Mouse (Mus musculus) hindbrain, embryonic 11.5 days (tissue): Measurements from ENCODE around the gene Als2. TPM values are rescaled to one million over a fixed set of nuclear protein-coding genes. Genes with fewer than 3 reads are reported as not detected.

Experiments used
- ATAC-seq: fragments of 200-750 bp; cut with Nextera tagmentation; 2 replicates; pipeline ENCODE4 v1.8.0; 2017; ENCODE audit warnings: mild to moderate bottlenecking, moderate TSS enrichment, moderate library complexity; ENCODE audit not compliant: low FRiP score
- DNase-seq: peaks from one replicate; pipeline ENCODE4 v3.0.0-alpha.2; 2015; ENCODE audit warnings: low spot score
- H3K27ac ChIP-seq: fragments of 300-500 bp; sonication (generic); 2 replicates; pipeline ENCODE4 v1.5.1; 2014; ENCODE audit warnings: mild to moderate bottlenecking, low read depth, low read length
- H3K27me3 ChIP-seq: fragments of 300-500 bp; sonication (generic); 2 replicates; pipeline ENCODE4 v1.6.1; 2014; ENCODE audit warnings: mild to moderate bottlenecking, low read length, moderate library complexity, mixed read lengths; ENCODE audit not compliant: control insufficient read depth, insufficient read depth
- H3K36me3 ChIP-seq: fragments of 300-500 bp; sonication (generic); 2 replicates; pipeline ENCODE4 v1.6.1; 2014; ENCODE audit warnings: mild to moderate bottlenecking, low read length, moderate library complexity, mixed read lengths; ENCODE audit not compliant: control insufficient read depth, insufficient read depth
- H3K4me1 ChIP-seq: fragments of 300-500 bp; sonication (generic); replicated peaks from 2 replicates; pipeline ENCODE4 v1.6.1; 2014; ENCODE audit warnings: low read length, mixed read lengths; ENCODE audit not compliant: control insufficient read depth, insufficient read depth
- H3K4me2 ChIP-seq: fragments of 300-500 bp; sonication (generic); replicated peaks from 2 replicates; pipeline ENCODE4 v1.6.1; 2014; ENCODE audit warnings: mild to moderate bottlenecking, low read depth, low read length
- H3K4me3 ChIP-seq: fragments of 300-500 bp; sonication (generic); 2 replicates; pipeline ENCODE4 v1.5.1; 2014; ENCODE audit warnings: low read depth, low read length
- H3K9ac ChIP-seq: fragments of 300-500 bp; sonication (generic); 2 replicates; pipeline ENCODE4 v1.6.1; 2014; ENCODE audit warnings: low read depth, low read length
- H3K9me3 ChIP-seq: fragments of 300-500 bp; sonication (generic); 2 replicates; pipeline ENCODE4 v1.6.1; 2016; ENCODE audit warnings: low read length; ENCODE audit not compliant: control insufficient read depth
- WGBS: fragments of 180-500 bp; shearing (Covaris S2); extraction: QIAGEN DNeasy Blood & Tissue Kit; methylation state at CpG from one replicate; pipeline ENCODE4 v1.1.7; 2014; 5-methylcytosine and 5-hydroxymethylcytosine counted together
- polyA plus RNA-seq: library from polyadenylated mRNA; unstranded; fragments of >200 nt; fragmentation: Nextera tagmentation; extraction: Ambion mirVana; gene quantifications from 2 replicates; pipeline ENCODE4 v1.2.1, GENCODE M21; 2014

Gene Als2
- polyA plus RNA-seq, 1 experiment from 2014 or later: 15.9 TPM

DNA sequence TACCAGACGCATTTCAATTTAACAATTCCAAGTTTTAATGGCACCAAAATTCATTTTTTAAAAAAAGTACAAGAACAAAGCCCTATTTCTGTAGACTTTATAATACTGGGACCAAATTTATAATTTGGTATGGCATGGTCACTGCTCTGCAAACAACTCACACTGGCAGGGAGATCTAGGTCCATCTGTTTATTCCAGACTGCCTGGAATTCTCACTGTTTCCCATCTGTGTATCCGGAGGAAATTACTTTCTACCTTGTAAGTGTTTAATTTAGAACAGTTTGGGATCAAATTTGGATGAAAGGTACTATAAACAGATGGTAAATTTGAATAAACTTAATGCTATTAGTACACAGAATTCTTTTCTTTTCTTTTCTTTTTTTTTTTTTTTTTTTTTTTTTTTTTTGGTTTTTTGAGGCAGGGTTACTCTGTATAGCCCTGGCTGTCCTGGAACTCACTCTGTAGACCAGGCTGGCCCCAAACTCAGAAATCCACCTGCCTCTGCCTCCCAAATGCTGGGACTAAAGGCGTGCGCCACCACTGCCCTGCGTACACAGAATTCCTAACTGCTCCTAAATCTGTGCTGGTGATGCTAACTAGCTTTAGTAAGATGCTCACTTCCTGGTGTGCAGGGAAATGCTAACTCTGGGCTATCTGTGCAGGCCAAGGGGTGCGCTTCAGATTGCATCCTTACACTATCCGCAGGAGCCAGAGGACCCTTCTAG is 14.8 kb downstream of the Als2 start:
- WGBS: 93% methylated on average over 7 of the region's 7 CpGs
- no peak overlapping the region for H3K9ac ChIP-seq
- H3K9me3 ChIP-seq: no peaks in the 10 kb centered on the region
- H3K4me2 ChIP-seq: no peak overlapping the region
- DNase-seq (no peak), ATAC-seq (no peak)
- H3K4me1 ChIP-seq: no peaks in the 10 kb centered on the region
- H3K27me3 ChIP-seq: no peaks in the 10 kb centered on the region
- no peak overlapping the region for H3K4me3 ChIP-seq
- H3K27ac ChIP-seq: no peak overlapping the region
- no peaks in the 10 kb centered on the region for H3K36me3 ChIP-seq

DNA sequence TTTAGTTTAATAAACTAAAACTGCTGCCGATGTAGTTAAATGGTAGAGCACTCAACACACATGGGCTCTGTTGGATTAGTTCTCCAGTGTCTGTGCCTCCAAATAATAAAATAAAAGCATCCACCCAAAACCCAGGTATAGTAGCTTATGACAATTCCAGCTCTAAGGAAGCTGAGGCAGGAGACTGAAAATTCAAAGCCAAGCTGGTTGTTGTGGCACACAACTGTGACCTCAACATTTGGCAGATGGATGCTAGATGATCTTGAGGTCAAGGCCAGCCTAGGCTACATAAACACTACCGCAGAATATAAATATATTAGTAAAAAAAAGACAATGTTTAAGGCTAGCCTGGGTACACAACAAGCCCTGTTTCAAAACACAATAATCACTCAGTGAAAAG is 15.4 kb downstream of the Als2 start:
- H3K4me1 ChIP-seq: no peaks in the 10 kb centered on the region
- no peak overlapping the region for H3K9ac ChIP-seq
- no peak overlapping the region for H3K4me2 ChIP-seq
- WGBS: 87% methylated on average over 2 of the region's 2 CpGs
- ATAC-seq (no peak), DNase-seq (no peak)
- H3K27me3 ChIP-seq: no peaks in the 10 kb centered on the region
- no peak overlapping the region for H3K4me3 ChIP-seq
- H3K9me3 ChIP-seq: no peaks in the 10 kb centered on the region
- no peak overlapping the region for H3K27ac ChIP-seq
- no peaks in the 10 kb centered on the region for H3K36me3 ChIP-seq

DNA sequence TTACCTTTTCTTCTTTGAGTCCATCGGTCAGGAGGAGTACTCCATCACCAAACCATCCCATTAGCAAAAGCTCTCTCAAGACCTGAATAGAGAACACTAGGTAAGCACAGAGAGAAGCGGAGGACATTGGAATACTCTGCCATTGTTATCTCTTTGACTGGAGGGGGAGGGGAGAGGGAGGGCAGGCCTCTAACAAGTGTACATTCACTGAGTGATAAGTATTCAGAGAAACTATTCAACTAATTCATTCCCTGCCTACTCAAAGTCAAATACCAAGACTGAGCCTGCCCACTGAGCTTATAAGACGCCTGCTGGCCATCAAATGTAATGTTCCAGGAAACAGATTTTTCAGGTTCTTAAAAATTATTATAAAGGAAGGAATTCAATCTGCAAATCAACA is 16.7 kb downstream of the Als2 start:
- ATAC-seq (no peak), DNase-seq (peak; percentile 9)
- no peak overlapping the region for H3K27ac ChIP-seq
- no peaks in the 10 kb centered on the region for H3K9me3 ChIP-seq
- no peak overlapping the region for H3K4me3 ChIP-seq
- no peaks in the 10 kb centered on the region for H3K4me1 ChIP-seq
- no peaks in the 10 kb centered on the region for H3K36me3 ChIP-seq
- H3K9ac ChIP-seq: no peak overlapping the region
- 62% methylated on average over 3 of the region's 3 CpGs for WGBS
- no peak overlapping the region for H3K4me2 ChIP-seq
- H3K27me3 ChIP-seq: no peaks in the 10 kb centered on the region

DNA sequence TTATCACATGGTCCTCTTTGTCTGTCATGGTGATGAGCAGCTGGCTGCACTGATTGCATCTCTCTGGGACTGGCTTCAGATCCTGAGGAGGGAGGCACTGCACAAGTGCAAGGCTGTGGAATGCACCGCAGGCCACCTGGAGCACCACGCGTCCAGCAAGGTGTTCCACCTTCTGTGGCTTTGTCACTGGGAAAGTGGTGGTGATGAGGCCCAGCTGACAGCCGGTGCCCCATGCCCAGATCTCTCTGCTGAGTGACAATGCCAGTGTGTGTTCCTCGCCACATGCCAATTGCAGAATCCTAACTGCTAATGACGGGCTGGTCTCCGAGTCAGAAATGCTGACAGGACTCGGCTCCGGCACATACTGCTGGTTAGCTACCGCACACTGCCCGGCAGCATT is 21.6 kb downstream of the Als2 start:
- no peak for ATAC-seq
- 96% methylated on average over 11 of the region's 11 CpGs for WGBS

DNA sequence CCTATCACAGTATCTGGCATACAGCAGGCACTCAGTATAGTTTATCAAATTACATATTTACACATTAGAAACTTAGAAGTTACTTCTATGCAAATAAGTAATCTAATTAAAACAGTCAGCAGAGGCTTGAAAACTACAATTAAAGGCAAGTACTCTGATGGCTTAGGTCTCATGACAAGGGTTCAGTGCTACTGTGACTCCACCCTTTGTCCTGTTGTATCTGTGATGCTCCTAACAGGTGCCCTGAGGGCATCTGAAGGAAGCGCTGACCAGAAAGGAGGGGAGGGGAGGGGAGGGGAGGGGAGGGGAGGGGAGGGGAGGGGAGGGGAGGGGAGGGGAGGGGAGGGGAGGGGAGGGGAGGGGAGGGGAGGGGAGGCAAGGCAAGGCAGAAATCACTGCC is 24.1 kb downstream of the Als2 start:
- no peaks in the 10 kb centered on the region for H3K36me3 ChIP-seq
- H3K9ac ChIP-seq: no peak overlapping the region
- no peak overlapping the region for H3K4me2 ChIP-seq
- DNase-seq (no peak), ATAC-seq (no peak)
- no peaks in the 10 kb centered on the region for H3K4me1 ChIP-seq
- H3K27me3 ChIP-seq: no peaks in the 10 kb centered on the region
- H3K27ac ChIP-seq: no peak overlapping the region
- WGBS: no CpG with 5 or more reads among the region's 1 CpGs
- no peaks in the 10 kb centered on the region for H3K9me3 ChIP-seq
- no peak overlapping the region for H3K4me3 ChIP-seq

More for the DNA sequence above, 21.6 kb downstream of the Als2 start:
- Histone ChIP-seq H3K9ac (no peak overlapping the region), H3K27ac (no peak overlapping the region), H3K4me1 (no peaks in the 10 kb centered on the region), H3K36me3 (no peaks in the 10 kb centered on the region), H3K27me3 (no peaks in the 10 kb centered on the region), H3K9me3 (no peaks in the 10 kb centered on the region), H3K4me3 (no peak overlapping the region), H3K4me2 (no peak overlapping the region)
- no peak for DNase-seq

DNA sequence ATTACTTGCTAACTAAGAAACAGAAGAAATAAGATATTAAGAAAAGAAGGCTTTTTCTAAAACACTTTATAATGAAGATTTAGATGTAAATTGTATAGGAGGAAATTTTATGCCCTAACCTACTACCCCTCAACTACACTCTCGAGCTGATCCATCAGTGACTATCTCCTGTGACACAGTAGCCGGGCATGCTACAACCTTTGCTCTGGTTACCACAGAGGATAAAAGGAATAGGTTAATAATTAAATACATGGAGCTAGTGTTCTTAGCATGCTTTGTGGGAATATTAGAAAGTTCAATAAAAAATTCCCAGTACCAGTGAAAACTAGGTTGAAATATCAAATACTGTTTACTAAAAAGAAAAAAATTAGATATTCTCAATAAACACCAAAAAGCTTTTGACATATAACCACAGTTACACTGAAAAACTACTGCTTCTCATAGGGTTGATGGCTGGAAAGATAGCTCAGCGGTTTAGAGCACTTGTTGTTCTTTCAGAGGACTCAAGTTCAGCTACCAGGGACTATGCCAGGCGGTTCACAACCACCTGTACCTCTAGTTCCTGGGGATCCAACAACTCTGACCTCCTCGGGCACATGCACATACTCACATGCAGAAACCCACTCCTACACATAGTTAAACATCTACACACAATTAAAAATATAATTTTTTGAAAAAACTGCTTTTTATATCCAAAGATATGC is 24.8 kb downstream of the Als2 start:
- Histone ChIP-seq H3K4me1 (no peaks in the 10 kb centered on the region), H3K27me3 (no peaks in the 10 kb centered on the region), H3K27ac (no peak overlapping the region), H3K9ac (no peak overlapping the region), H3K4me2 (no peak overlapping the region), H3K9me3 (no peaks in the 10 kb centered on the region), H3K4me3 (no peak overlapping the region), H3K36me3 (no peaks in the 10 kb centered on the region)
- DNase-seq (no peak), ATAC-seq (no peak)
- WGBS: 67% methylated on average over 5 of the region's 5 CpGs

DNA sequence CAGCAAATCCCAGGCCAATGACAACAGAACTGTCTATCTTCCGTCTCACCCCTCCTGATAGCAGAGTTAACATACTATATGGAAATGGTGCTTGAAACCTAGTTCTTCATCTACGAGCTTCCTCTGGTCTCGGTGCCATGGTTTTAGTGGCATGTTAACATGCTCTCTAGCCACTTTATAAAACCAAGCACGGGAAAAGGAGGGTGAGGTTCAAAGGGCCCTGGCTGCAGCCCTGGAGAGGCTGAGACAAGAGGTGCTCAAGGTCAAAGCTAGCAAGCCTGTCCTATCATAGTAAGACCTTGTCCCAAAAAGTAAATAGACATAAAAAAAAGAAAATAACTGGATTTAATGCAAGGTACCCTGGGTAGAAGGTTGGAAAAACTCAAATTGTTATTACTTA is 25.4 kb downstream of the Als2 start:
- Histone ChIP-seq H3K9me3 (no peaks in the 10 kb centered on the region), H3K36me3 (no peaks in the 10 kb centered on the region), H3K27me3 (no peaks in the 10 kb centered on the region), H3K27ac (no peak overlapping the region), H3K4me1 (no peaks in the 10 kb centered on the region), H3K4me2 (no peak overlapping the region), H3K4me3 (no peak overlapping the region), H3K9ac (no peak overlapping the region)
- ATAC-seq: no peak
- no peak for DNase-seq
- 87% methylated on average over 4 of the region's 4 CpGs for WGBS

DNA sequence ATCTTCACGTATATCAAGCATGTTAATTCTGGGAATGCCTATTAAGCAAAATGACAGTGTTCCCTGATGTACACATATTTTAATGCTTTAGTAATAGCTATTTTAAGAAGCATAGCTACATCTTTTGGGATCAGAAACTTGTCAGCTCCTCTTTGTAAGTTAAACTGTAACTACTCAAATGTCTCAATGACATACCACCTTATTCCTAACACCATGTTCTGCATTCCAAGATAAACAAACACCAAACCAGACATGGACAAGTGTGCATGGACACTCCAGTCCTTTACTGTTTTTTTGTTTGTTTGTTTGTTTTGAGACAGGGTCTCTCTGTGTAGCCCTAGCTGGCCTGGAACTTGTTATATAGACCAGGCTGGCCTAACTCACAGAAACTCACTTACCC is 28.7 kb downstream of the Als2 start:
- Histone ChIP-seq H3K27me3 (no peaks in the 10 kb centered on the region), H3K4me1 (no peaks in the 10 kb centered on the region)
- WGBS: 97% methylated on average over 1 of the region's 1 CpGs

DNA sequence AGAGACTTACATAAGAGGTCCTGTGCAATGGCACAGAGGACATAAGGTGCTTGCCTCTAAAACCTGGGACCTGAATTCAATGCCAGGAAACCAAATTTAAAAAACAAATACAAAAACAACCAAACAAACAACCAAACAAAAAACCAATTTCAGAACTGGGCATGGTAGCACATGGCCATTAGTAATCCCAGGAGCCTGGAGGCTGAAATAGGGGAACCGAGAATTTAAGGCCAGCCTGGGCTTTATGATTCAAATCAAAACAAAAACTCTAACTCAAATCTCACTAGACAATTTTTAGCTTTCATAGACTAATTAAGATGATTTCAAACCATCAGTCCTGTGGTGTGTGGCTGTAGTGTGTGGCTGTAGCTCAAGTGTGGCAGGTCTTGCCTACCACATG is 32.5 kb downstream of the Als2 start:
- Histone ChIP-seq H3K9me3 (no peaks in the 10 kb centered on the region), H3K27me3 (no peaks in the 10 kb centered on the region), H3K36me3 (no peaks in the 10 kb centered on the region), H3K4me1 (no peaks in the 10 kb centered on the region), H3K9ac (no peak overlapping the region), H3K4me2 (no peak overlapping the region), H3K4me3 (no peak overlapping the region), H3K27ac (no peak overlapping the region)
- DNase-seq: no peak
- 88% methylated on average over 1 of the region's 1 CpGs for WGBS
- no peak for ATAC-seq

More for the DNA sequence above, 28.7 kb downstream of the Als2 start:
- Histone ChIP-seq H3K9ac (no peak overlapping the region), H3K9me3 (no peaks in the 10 kb centered on the region), H3K36me3 (no peaks in the 10 kb centered on the region), H3K27ac (no peak overlapping the region), H3K4me3 (no peak overlapping the region), H3K4me2 (no peak overlapping the region)
- ATAC-seq (no peak), DNase-seq (no peak)
